Mouse (Mus musculus): Measurements from ENCODE around the gene Tmem189. TPM values are rescaled to one million over a fixed set of nuclear protein-coding genes. Genes with fewer than 3 reads are reported as not detected.

Gene Tmem189
- polyA plus RNA-seq, 1 experiment from 2014 or later: 30.5 TPM

DNA sequence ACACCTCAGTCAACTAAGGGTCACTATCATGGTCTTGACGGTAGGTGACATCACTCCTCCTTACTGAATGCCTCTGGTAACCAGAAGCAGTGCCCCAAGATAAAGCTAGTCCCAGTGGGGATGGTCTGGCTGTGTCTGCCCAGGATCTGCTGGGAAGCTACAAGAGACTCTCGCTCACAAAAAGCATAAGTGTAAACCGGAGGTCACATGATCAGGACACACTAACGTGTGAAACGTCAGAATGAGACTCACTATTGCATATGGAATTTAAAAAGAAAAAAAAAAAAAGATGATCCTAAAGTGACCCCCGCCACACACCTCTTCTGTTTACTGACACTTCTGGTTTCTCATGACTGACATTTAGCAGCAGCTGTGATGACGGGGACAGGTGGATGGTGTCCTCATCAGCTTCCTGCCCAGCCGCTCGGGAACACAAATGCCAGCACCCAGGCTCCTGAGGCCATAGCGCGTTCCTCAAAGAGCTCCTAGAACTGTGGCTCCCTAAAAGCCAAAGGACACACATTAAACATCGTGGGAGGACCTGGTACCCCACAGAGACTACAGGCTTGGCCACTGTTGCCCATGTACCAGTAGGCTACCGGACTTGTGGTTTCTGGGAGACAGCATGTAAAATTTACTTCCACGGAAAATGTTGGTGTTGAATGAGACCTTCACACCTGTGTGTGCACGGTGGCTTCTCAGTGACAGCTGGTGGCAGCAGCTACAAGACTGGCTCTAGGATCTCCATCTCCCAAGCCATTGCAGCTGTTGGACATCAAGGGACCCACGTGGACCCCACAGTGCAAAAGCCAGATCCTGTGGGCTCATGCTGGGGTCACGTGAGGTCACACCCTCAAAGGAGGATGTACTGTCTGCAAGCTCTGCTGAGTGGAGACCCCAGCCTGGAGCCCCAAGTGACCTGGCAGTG lies 83.5 kb downstream of the Tmem189 start:
- no peak overlapping the region for H3K4me3 ChIP-seq (ENCODE audit: low read depth, low read length)
- H3K9me3 ChIP-seq (ENCODE audit: control insufficient read depth, low read length): no peaks in the 10 kb centered on the region
- ATAC-seq (replicated peaks; ENCODE audit: low FRiP score) (no peak; the same call in 1 of the 2 replicates), DNase-seq (ENCODE audit: low spot score) (no peak)
- WGBS: 73% methylated on average over 17 of the region's 17 CpGs
- H3K36me3 ChIP-seq (ENCODE audit: control insufficient read depth, insufficient read depth, low read length): peaks cover 15% of the 10 kb centered on the region
- H3K9ac ChIP-seq (ENCODE audit: low read depth, low read length): no peak overlapping the region
- no peak overlapping the region for H3K27ac ChIP-seq (ENCODE audit: low read depth, low read length)
- peaks cover 2% of the 10 kb centered on the region; the same call in 1 of the 2 replicates for H3K4me1 ChIP-seq (replicated peaks; ENCODE audit: control insufficient read depth, insufficient read depth, low read length)
- no peak overlapping the region for H3K4me2 ChIP-seq
- H3K27me3 ChIP-seq (replicated peaks; ENCODE audit: control insufficient read depth, insufficient read depth, low read length): no peaks in the 10 kb centered on the region

- H3K36me3 ChIP-seq (ENCODE audit: control insufficient read depth, insufficient read depth, low read length): peaks cover 15% of the 10 kb centered on the region
- no peak overlapping the region for H3K9ac ChIP-seq (ENCODE audit: low read depth, low read length)
- WGBS: 26% methylated on average over 11 of the region's 11 CpGs
- H3K27me3 ChIP-seq (replicated peaks; ENCODE audit: control insufficient read depth, insufficient read depth, low read length): no peaks in the 10 kb centered on the region
- DNase-seq (ENCODE audit: low spot score) (peak; percentile 79), ATAC-seq (replicated peaks; ENCODE audit: low FRiP score) (peak; percentile 69; the same call in 1 of the 2 replicates)
- H3K4me3 ChIP-seq (ENCODE audit: low read depth, low read length): no peak overlapping the region
- no peak overlapping the region for H3K27ac ChIP-seq (ENCODE audit: low read depth, low read length)
- H3K9me3 ChIP-seq (ENCODE audit: control insufficient read depth, low read length): no peaks in the 10 kb centered on the region
- peaks cover 2% of the 10 kb centered on the region; the same call in 1 of the 2 replicates for H3K4me1 ChIP-seq (replicated peaks; ENCODE audit: control insufficient read depth, insufficient read depth, low read length)
- no peak overlapping the region for H3K4me2 ChIP-seq
Observed at GRCm38 (mm10) chr2:167605178-167605794, 84.3 kb downstream of the Tmem189 start.

- peaks cover 2% of the 10 kb centered on the region; the same call in 1 of the 2 replicates for H3K4me1 ChIP-seq (replicated peaks; ENCODE audit: control insufficient read depth, insufficient read depth, low read length)
- WGBS: 40% methylated on average over 5 of the region's 5 CpGs
- H3K27ac ChIP-seq (ENCODE audit: low read depth, low read length): no peak overlapping the region
- no peak overlapping the region for H3K9ac ChIP-seq (ENCODE audit: low read depth, low read length)
- no peak overlapping the region for H3K4me3 ChIP-seq (ENCODE audit: low read depth, low read length)
- peaks cover 2% of the 10 kb centered on the region; the same call in 1 of the 2 replicates for H3K36me3 ChIP-seq (ENCODE audit: control insufficient read depth, insufficient read depth, low read length)
- H3K4me2 ChIP-seq: no peak overlapping the region
- DNase-seq (ENCODE audit: low spot score): no peak
- no peaks in the 10 kb centered on the region for H3K27me3 ChIP-seq (replicated peaks; ENCODE audit: control insufficient read depth, insufficient read depth, low read length)
- no peak for ATAC-seq (replicated peaks; ENCODE audit: low FRiP score)
- no peaks in the 10 kb centered on the region for H3K9me3 ChIP-seq (ENCODE audit: control insufficient read depth, low read length)
Observed at GRCm38 (mm10) chr2:167602978-167603377, 86.6 kb downstream of the Tmem189 start.

DNA sequence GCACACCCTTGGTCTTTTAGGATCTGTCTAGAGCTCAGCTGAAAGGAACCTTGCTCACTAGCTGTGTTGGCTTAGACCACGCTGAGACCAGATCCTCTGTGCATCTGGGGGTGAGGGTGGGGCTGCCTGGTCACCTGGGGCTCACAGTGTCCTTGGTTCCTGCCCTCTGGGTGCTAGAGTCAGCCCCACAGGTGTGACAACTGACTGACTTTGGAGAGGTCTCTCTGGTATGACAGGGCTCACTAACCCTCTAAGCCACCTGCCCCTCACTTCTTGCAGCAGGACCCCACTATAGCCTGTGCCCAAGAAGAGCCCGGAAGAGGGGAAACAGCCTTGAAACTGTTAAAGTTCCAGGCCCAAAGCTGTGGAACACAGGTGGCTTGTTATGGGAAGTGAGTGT lies 87.3 kb downstream of the Tmem189 start:
- 75% methylated on average over 2 of the region's 2 CpGs for WGBS
- no peak overlapping the region for H3K27ac ChIP-seq (ENCODE audit: low read depth, low read length)
- no peak overlapping the region for H3K4me2 ChIP-seq
- no peak for ATAC-seq (replicated peaks; ENCODE audit: low FRiP score)
- H3K4me3 ChIP-seq (ENCODE audit: low read depth, low read length): no peak overlapping the region
- H3K4me1 ChIP-seq (replicated peaks; ENCODE audit: control insufficient read depth, insufficient read depth, low read length): peaks cover 6% of the 10 kb centered on the region
- no peak for DNase-seq (ENCODE audit: low spot score)
- no peaks in the 10 kb centered on the region for H3K27me3 ChIP-seq (replicated peaks; ENCODE audit: control insufficient read depth, insufficient read depth, low read length)
- peaks cover 2% of the 10 kb centered on the region; the same call in 1 of the 2 replicates for H3K36me3 ChIP-seq (ENCODE audit: control insufficient read depth, insufficient read depth, low read length)
- no peaks in the 10 kb centered on the region for H3K9me3 ChIP-seq (ENCODE audit: control insufficient read depth, low read length)
- no peak overlapping the region for H3K9ac ChIP-seq (ENCODE audit: low read depth, low read length)

- Histone ChIP-seq H3K9me3 (ENCODE audit: control insufficient read depth, low read length) (no peaks in the 10 kb centered on the region), H3K27ac (ENCODE audit: low read depth, low read length) (no peak overlapping the region), H3K4me3 (ENCODE audit: low read depth, low read length) (no peak overlapping the region), H3K27me3 (replicated peaks; ENCODE audit: control insufficient read depth, insufficient read depth, low read length) (no peaks in the 10 kb centered on the region), H3K36me3 (ENCODE audit: control insufficient read depth, insufficient read depth, low read length) (no peaks in the 10 kb centered on the region), H3K9ac (ENCODE audit: low read depth, low read length) (no peak overlapping the region), H3K4me2 (no peak overlapping the region), H3K4me1 (replicated peaks; ENCODE audit: control insufficient read depth, insufficient read depth, low read length) (peaks cover 18% of the 10 kb centered on the region)
- DNase-seq (ENCODE audit: low spot score) (no peak), ATAC-seq (replicated peaks; ENCODE audit: low FRiP score) (no peak)
- 76% methylated on average over 8 of the region's 8 CpGs for WGBS
Observed at GRCm38 (mm10) chr2:167600481-167600995, 89.1 kb downstream of the Tmem189 start.

DNA sequence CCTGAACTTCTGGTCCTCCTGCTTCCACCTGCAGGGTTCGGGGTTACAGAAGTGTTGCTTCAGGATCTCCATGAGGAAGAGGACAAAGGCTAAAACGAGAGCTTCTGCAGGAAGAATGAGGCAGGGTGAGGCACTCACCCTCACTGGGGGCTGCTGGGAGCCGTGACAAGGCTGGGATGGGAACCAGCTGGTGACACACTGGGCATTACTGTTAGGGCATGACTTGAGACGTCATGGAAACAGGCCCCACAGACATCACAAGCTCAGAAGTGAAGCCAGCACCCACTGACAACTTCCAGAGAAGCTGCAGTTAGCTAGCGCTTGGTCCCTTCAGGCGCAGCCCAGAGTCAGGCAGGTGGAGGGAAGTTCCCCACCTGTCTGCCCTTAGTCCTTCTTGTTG lies 89.7 kb downstream of the Tmem189 start:
- ATAC-seq (replicated peaks; ENCODE audit: low FRiP score): no peak
- Histone ChIP-seq H3K27me3 (replicated peaks; ENCODE audit: control insufficient read depth, insufficient read depth, low read length) (no peaks in the 10 kb centered on the region), H3K9ac (ENCODE audit: low read depth, low read length) (no peak overlapping the region), H3K4me3 (ENCODE audit: low read depth, low read length) (no peak overlapping the region), H3K4me2 (no peak overlapping the region), H3K9me3 (ENCODE audit: control insufficient read depth, low read length) (no peaks in the 10 kb centered on the region), H3K4me1 (replicated peaks; ENCODE audit: control insufficient read depth, insufficient read depth, low read length) (peaks cover 17% of the 10 kb centered on the region), H3K36me3 (ENCODE audit: control insufficient read depth, insufficient read depth, low read length) (no peaks in the 10 kb centered on the region), H3K27ac (ENCODE audit: low read depth, low read length) (no peak overlapping the region)
- no peak for DNase-seq (ENCODE audit: low spot score)
- WGBS: 72% methylated on average over 6 of the region's 6 CpGs

GRCm38 (mm10) chr2:167599195-167599594 lies 90.4 kb downstream of the Tmem189 start:
- WGBS: 86% methylated on average over 5 of the region's 5 CpGs
- H3K4me3 ChIP-seq (ENCODE audit: low read depth, low read length): no peak overlapping the region
- no peaks in the 10 kb centered on the region for H3K9me3 ChIP-seq (ENCODE audit: control insufficient read depth, low read length)
- ATAC-seq (replicated peaks; ENCODE audit: low FRiP score) (no peak), DNase-seq (ENCODE audit: low spot score) (no peak)
- no peaks in the 10 kb centered on the region for H3K36me3 ChIP-seq (ENCODE audit: control insufficient read depth, insufficient read depth, low read length)
- no peaks in the 10 kb centered on the region for H3K27me3 ChIP-seq (replicated peaks; ENCODE audit: control insufficient read depth, insufficient read depth, low read length)
- no peak overlapping the region for H3K4me2 ChIP-seq
- no peak overlapping the region for H3K27ac ChIP-seq (ENCODE audit: low read depth, low read length)
- H3K9ac ChIP-seq (ENCODE audit: low read depth, low read length): no peak overlapping the region
- H3K4me1 ChIP-seq (replicated peaks; ENCODE audit: control insufficient read depth, insufficient read depth, low read length): peaks cover 17% of the 10 kb centered on the region

DNA sequence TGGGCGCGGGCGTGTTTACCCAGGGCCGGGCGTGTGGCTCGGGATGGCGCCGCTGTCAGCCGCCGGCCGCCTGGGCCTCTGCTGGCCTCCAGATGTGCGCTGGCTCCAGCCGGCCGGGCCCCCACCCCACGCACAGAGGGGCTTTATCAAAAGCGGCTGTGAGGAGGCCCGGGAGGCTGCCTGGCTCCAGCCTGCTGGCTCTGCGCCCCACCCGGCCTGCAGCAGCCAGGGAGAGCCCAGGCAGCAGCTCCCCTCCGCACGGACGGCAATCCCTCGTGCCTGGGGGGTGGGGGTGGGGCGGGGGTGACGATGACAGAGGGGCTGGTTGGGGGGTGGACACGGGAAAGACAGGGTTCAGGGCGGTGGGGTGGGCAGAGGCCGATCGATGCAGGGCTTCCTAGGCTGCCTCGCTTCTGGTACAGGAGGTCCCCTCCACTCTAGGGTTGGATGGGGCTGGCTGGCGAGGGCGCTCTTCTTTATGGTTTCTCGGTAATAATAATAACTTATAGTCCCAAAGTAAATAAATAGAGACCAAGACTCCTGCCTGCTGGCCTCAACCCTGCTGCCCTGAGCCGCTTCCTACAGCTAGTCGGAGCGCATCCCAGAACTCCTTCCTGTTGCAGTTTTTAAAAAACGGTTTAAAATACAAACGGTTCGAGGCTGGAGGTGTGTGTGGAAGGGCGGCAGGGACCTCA lies 92.0 kb downstream of the Tmem189 start:
- no peaks in the 10 kb centered on the region for H3K27me3 ChIP-seq (replicated peaks; ENCODE audit: control insufficient read depth, insufficient read depth, low read length)
- peak overlapping the region; percentile 67 for H3K27ac ChIP-seq (ENCODE audit: low read depth, low read length)
- H3K9ac ChIP-seq (ENCODE audit: low read depth, low read length): peak overlapping the region; percentile 30; the same call in 1 of the 2 replicates
- H3K4me3 ChIP-seq (ENCODE audit: low read depth, low read length): no peak overlapping the region
- 43% methylated on average over 40 of the region's 40 CpGs for WGBS
- no peaks in the 10 kb centered on the region for H3K9me3 ChIP-seq (ENCODE audit: control insufficient read depth, low read length)
- peak overlapping the region; percentile 48 for H3K4me2 ChIP-seq
- peaks cover 22% of the 10 kb centered on the region for H3K4me1 ChIP-seq (replicated peaks; ENCODE audit: control insufficient read depth, insufficient read depth, low read length)
- no peaks in the 10 kb centered on the region for H3K36me3 ChIP-seq (ENCODE audit: control insufficient read depth, insufficient read depth, low read length)
- no peak for DNase-seq (ENCODE audit: low spot score)
- peak; percentile 32; the same call in 1 of the 2 replicates for ATAC-seq (replicated peaks; ENCODE audit: low FRiP score)
